In the genomic region with DNA sequence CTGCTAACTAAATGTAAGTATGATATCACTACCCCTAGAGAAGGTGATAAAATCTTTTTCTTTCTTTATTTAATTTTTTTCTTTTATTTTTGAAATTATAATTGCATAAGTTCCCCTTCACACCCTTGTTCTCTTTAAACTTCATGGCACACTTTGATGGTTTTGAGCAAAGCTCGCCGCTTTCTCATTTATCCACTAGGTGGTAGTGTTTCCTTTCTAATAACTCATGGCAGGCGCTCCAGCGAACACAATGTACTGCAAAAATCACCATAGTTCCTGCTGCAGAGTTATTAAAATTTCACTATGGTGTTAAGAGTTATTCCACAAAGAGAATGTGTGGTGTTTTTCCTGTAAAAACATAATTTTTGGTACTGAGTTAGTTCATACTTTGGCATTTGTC, we compare ENCODE assay signal across 9 mouse cellular contexts. TPM values are rescaled to one million over a fixed set of nuclear protein-coding genes. Genes with fewer than 3 reads are reported as not detected.
DNase-seq lines count a peak whose midpoint lies in the region; ATAC-seq and TF ChIP-seq lines count a peak whose summit lies in the region.
"Had no signal": no experiment of that assay in that cellular context is flagged by ENCODE, and none has a peak within 500 bp of the region (broad histone marks: within the 10 kb centered on the region; RNA-seq: fewer than 3 reads in every experiment).

No protein-coding gene starts in this region.

- DNase-seq in left cerebral cortex, adult 11 months (ENCODE audit: low spot score), result peak; percentile 38
- DNase-seq in left cerebral cortex, postnatal 4 days, result no peak
- no peak for DNase-seq in Patski (ENCODE audit: low read depth, low spot score)
- peak; percentile 72 for DNase-seq in embryo, embryonic 11 days
- DNase-seq in hindbrain, postnatal 0 days (ENCODE audit: low spot score), result peak; percentile 87
- peak; percentile 27 to 69 for DNase-seq in left cerebral cortex, postnatal 10 days (ENCODE audit: extremely low spot score in 1 of 2, low spot score in 2 of 2)
- DNase-seq in urinary bladder, postnatal 14 days (ENCODE audit: low spot score), result no peak

- 1% methylated on average over 4 of the region's 4 CpGs for WGBS in hindbrain, postnatal 0 days
- WGBS in neural tube, embryonic 13.5 days, result 4% methylated on average over 4 of the region's 4 CpGs

- CTCF ChIA-PET in Patski (lab: Charles Lee), result interaction anchor here (1.6 kb wide), 1 partner anchor 9 kb away, joined by 5 read pairs; no protein-coding TSS in a partner anchor

- H3K4me2 ChIP-seq in hindbrain, postnatal 0 days (ENCODE audit: low read depth, low read length), result no peak overlapping the region
- no peak overlapping the region for H3K4me2 ChIP-seq in neural tube, embryonic 13.5 days
- H3K4me2 ChIP-seq: liver, embryonic 15.5 days had no signal

- in situ Hi-C loops in Patski (cut with MboI; ENCODE audit: low pct_unique_long_range_greater_than_20kb), result no loop called here

- H3K27ac ChIP-seq in hindbrain, postnatal 0 days, result no peak overlapping the region
- no peak overlapping the region for H3K27ac ChIP-seq in neural tube, embryonic 13.5 days (replicated peaks)
- H3K27ac ChIP-seq: liver, embryonic 15.5 days had no signal

- TF ChIP-seq CTCF in Patski (IDR thresholded peaks at IDR 0.05), result peak; percentile 86
- peak; percentile 80 for TF ChIP-seq CTCF in hindbrain, postnatal 0 days (IDR thresholded peaks at IDR 0.05; ENCODE audit: low read depth)

- no peak overlapping the region for H3K9ac ChIP-seq in hindbrain, postnatal 0 days (replicated peaks; ENCODE audit: low read length)
- H3K9ac ChIP-seq in neural tube, embryonic 13.5 days, result no peak overlapping the region
- H3K9ac ChIP-seq: liver, embryonic 15.5 days had no signal

- no peak overlapping the region for H3K4me3 ChIP-seq in hindbrain, postnatal 0 days (ENCODE audit: low read length)
- H3K4me3 ChIP-seq in neural tube, embryonic 13.5 days, result no peak overlapping the region
- H3K4me3 ChIP-seq: liver, embryonic 15.5 days had no signal

- peak; percentile 80 for ATAC-seq in Patski
- peak; percentile 63; the same call in 1 of the 2 replicates for ATAC-seq in hindbrain, postnatal 0 days
- ATAC-seq in neural tube, embryonic 13.5 days (ENCODE audit: low read depth), result peak; percentile 56; the same call in 1 of the 2 replicates

- POLR2A ChIA-PET in Patski (lab: Charles Lee), result no interaction called here

- H3K36me3 ChIP-seq in hindbrain, postnatal 0 days (ENCODE audit: insufficient read depth, low read length), result no peaks in the 10 kb centered on the region
- H3K36me3 ChIP-seq in neural tube, embryonic 13.5 days, result no peaks in the 10 kb centered on the region
- H3K36me3 ChIP-seq: liver, embryonic 15.5 days had no signal

- intact Hi-C loops in left cerebral cortex, postnatal 4 days (cut with DNase I), result no loop called here
- intact Hi-C loops in left cerebral cortex, postnatal 10 days (cut with DNase I), result no loop called here

- no peaks in the 10 kb centered on the region for H3K9me3 ChIP-seq in hindbrain, postnatal 0 days (ENCODE audit: low read length)
- no peaks in the 10 kb centered on the region for H3K9me3 ChIP-seq in neural tube, embryonic 13.5 days
- H3K9me3 ChIP-seq: liver, embryonic 15.5 days had no signal

- H3K4me1 ChIP-seq in hindbrain, postnatal 0 days (ENCODE audit: insufficient read depth, low read length), result no peaks in the 10 kb centered on the region
- no peaks in the 10 kb centered on the region for H3K4me1 ChIP-seq in neural tube, embryonic 13.5 days (replicated peaks)
- H3K4me1 ChIP-seq: liver, embryonic 15.5 days had no signal

- H3K27me3 ChIP-seq in Patski, result peaks cover 35% of the 10 kb centered on the region
- H3K27me3 ChIP-seq in hindbrain, postnatal 0 days (ENCODE audit: insufficient read depth, low read length), result no peaks in the 10 kb centered on the region
- no peaks in the 10 kb centered on the region for H3K27me3 ChIP-seq in neural tube, embryonic 13.5 days
- H3K27me3 ChIP-seq: liver, embryonic 15.5 days had no signal

RNA-seq across cellular contexts. Expression of a gene that starts 26.7 kb away (rescaled TPM):
- total RNA-seq in left cerebral cortex, postnatal 4 days (2021), result 10 to 100 TPM; 36.0 to 39.3 TPM
- 76.2 TPM for polyA plus RNA-seq in Patski (2021)
- total RNA-seq in hindbrain, postnatal 0 days (2014; rRNA removed), result 9.2 and 9.6 TPM in 2 replicates
- 66.9 and 71.0 TPM in 2 replicates for polyA plus RNA-seq in hindbrain, postnatal 0 days (2015; fragmentation: Nextera tagmentation; extraction: Ambion mirVana)
- total RNA-seq in left cerebral cortex, postnatal 10 days (2021), result 10 to 100 TPM; 34.1 to 36.7 TPM
- 91.9 and 94.3 TPM in 2 replicates for polyA plus RNA-seq in neural tube, embryonic 13.5 days (2015; fragmentation: Nextera tagmentation; extraction: Ambion mirVana)

Comparison
In these comparisons a context has a peak if more than half of its experiments do, and no peak if none do; other contexts are left out.
1. DNase-seq: peak in left cerebral cortex, adult 11 months (single experiment), embryo, embryonic 11 days (single experiment), hindbrain, postnatal 0 days (single experiment) and left cerebral cortex, postnatal 10 days (2 of 2); none in left cerebral cortex, postnatal 4 days (single experiment), Patski (single experiment) and urinary bladder, postnatal 14 days (single experiment).
2. Peak in every context shown above with its lines, with median percentiles within 50 percentile points of each other: ATAC-seq.